Mouse (Mus musculus): ENCODE measurements around the gene Acad8. TPM values are rescaled to one million over a fixed set of nuclear protein-coding genes. Genes with fewer than 3 reads are reported as not detected.
A peak's percentile ranks its signal among the peaks of the same experiment; 100 is the strongest.

Gene Acad8
- 49.5 and 53.8 TPM in 2 replicates for polyA plus RNA-seq (2015; fragmentation: Nextera tagmentation; extraction: Ambion mirVana)

DNA sequence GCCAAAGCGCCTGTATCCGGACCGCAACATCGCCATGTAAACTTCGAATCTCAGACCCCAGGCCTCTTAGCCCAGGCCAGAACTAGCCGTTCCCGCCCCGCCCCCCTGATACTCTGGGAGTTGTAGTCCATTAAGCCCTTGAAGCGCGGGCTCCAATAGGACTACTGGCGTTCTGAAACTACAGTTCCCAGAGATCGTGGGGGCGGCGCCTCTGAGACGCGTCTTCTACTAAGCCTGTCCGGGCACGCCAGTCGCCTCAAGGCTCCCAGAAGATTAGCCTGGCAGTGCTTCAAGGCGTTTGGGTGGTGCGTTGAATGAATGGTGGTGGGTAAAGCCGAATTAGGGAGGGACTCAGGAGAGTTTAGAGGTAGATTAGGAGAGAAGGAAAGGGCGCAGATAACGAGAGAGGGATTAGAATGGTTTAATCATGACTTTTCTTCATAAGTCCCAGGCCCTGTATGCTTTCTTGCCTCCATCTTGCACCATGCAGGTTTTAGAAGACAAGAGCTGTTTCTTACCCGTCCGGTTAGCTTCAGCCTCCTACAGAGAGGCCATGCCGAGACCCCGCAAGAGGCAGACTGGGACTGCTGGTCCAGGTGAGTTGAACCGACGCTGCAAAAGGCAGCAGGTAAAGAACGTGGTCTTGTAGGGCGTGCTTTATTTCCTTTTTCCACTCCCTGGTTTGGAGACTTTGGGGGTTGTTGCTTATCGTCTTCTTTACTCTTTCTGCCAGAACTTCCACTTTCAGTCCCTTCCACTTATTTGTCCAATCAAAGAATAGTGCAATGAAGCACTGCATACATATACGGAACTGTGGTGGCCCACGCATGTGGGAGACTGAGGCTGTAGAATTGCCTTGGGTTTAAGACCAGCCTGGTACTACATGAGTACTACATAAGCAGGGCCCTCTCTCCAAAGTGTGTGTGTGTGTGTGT is at the start of gene Acad8, which contains the start of gene Thyn1:
Gene Acad8, minus strand, starts transcription at position 106 of the 935 bp plus-strand sequence.
Gene Thyn1, plus strand, starts transcription at position 250 of the 935 bp plus-strand sequence.
- peak; percentile 99 for ATAC-seq (ENCODE audit: low read depth)
- H3K9ac ChIP-seq (ENCODE audit: low read length): peak within 1 kb of the TSS; percentile 93
- peak within 1 kb of the TSS; percentile 81 for H3K4me2 ChIP-seq (ENCODE audit: low read depth, low read length)
- peaks cover 16% of the 10 kb centered on the region; the same call in 1 of the 2 replicates for H3K4me1 ChIP-seq (replicated peaks; ENCODE audit: control insufficient read depth, insufficient read depth, low read length)
- H3K36me3 ChIP-seq (ENCODE audit: control insufficient read depth, insufficient read depth, low read length): peaks cover 8% of the 10 kb centered on the region; the same call in 1 of the 2 replicates
- H3K9me3 ChIP-seq (ENCODE audit: control insufficient read depth, low read length): no peaks in the 10 kb centered on the region
- WGBS: under 1% methylated on average over 35 of the region's 35 CpGs
- peak within 1 kb of the TSS; percentile 68 for H3K4me3 ChIP-seq (ENCODE audit: low read length)
- peak within 1 kb of the TSS; percentile 76 for H3K27ac ChIP-seq (ENCODE audit: low read length)
- no peaks in the 10 kb centered on the region for H3K27me3 ChIP-seq (ENCODE audit: control insufficient read depth, insufficient read depth, low read depth, low read length)

DNA sequence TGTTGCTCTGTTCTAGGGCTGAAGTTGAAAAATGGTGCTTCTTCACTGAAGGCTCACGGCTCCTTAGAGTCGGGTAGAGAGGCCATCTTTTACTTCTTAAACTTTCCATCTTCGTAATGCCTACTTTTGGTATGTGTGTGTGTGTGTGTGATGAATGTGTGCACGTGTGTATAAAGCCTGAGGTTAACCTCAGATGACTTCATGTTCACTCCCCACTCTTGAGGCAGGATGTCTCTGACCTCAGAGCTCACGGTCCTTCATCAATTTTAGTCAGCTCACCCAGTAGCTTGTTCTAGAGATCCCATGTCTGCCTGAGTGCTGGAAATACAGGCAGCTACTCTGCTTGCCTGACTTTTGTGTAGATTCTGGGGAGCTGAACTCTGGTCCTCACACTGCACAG is 44.5 kb upstream of the Acad8 start:
- ATAC-seq (ENCODE audit: low read depth): no peak
- no peaks in the 10 kb centered on the region for H3K4me1 ChIP-seq (replicated peaks; ENCODE audit: control insufficient read depth, insufficient read depth, low read length)
- peaks cover 43% of the 10 kb centered on the region for H3K36me3 ChIP-seq (ENCODE audit: control insufficient read depth, insufficient read depth, low read length)
- H3K27me3 ChIP-seq (ENCODE audit: control insufficient read depth, insufficient read depth, low read depth, low read length): no peaks in the 10 kb centered on the region
- WGBS: 82% methylated on average over 5 of the region's 5 CpGs
- no peak overlapping the region for H3K4me2 ChIP-seq (ENCODE audit: low read depth, low read length)
- no peak overlapping the region for H3K9ac ChIP-seq (ENCODE audit: low read length)
- no peak overlapping the region for H3K27ac ChIP-seq (ENCODE audit: low read length)
- no peak overlapping the region for H3K4me3 ChIP-seq (ENCODE audit: low read length)
- H3K9me3 ChIP-seq (ENCODE audit: control insufficient read depth, low read length): no peaks in the 10 kb centered on the region

DNA sequence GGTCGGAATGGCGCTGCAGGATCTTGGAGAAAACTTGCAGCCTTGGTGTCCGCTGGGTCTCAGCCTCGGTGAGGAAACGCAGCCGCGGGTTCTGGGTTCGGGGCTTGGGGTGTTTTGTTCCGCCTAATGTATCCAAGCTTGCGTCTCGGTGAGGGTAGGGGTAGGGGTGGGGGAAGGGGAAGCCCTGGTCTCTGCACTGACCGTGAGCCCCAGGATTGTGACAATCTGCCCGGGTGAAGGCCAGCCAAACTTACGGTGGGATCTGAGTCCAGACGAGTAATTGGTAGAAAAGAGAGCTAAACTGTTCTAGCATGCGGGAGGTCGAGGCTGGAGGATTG is 31.4 kb upstream of the Acad8 start:
- Histone ChIP-seq H3K27ac (ENCODE audit: low read length) (0 out of 2 replicates have a peak overlapping the region, but pooled peaks have one; percentile 41), H3K4me2 (ENCODE audit: low read depth, low read length) (peak overlapping the region; percentile 82), H3K9me3 (ENCODE audit: control insufficient read depth, low read length) (no peaks in the 10 kb centered on the region), H3K4me1 (replicated peaks; ENCODE audit: control insufficient read depth, insufficient read depth, low read length) (peaks cover 31% of the 10 kb centered on the region), H3K9ac (ENCODE audit: low read length) (peak overlapping the region; percentile 85), H3K4me3 (ENCODE audit: low read length) (peak overlapping the region; percentile 97), H3K27me3 (ENCODE audit: control insufficient read depth, insufficient read depth, low read depth, low read length) (no peaks in the 10 kb centered on the region), H3K36me3 (ENCODE audit: control insufficient read depth, insufficient read depth, low read length) (no peaks in the 10 kb centered on the region)
- peak; percentile 22 for ATAC-seq (ENCODE audit: low read depth)
- WGBS: under 1% methylated on average over 17 of the region's 17 CpGs

DNA sequence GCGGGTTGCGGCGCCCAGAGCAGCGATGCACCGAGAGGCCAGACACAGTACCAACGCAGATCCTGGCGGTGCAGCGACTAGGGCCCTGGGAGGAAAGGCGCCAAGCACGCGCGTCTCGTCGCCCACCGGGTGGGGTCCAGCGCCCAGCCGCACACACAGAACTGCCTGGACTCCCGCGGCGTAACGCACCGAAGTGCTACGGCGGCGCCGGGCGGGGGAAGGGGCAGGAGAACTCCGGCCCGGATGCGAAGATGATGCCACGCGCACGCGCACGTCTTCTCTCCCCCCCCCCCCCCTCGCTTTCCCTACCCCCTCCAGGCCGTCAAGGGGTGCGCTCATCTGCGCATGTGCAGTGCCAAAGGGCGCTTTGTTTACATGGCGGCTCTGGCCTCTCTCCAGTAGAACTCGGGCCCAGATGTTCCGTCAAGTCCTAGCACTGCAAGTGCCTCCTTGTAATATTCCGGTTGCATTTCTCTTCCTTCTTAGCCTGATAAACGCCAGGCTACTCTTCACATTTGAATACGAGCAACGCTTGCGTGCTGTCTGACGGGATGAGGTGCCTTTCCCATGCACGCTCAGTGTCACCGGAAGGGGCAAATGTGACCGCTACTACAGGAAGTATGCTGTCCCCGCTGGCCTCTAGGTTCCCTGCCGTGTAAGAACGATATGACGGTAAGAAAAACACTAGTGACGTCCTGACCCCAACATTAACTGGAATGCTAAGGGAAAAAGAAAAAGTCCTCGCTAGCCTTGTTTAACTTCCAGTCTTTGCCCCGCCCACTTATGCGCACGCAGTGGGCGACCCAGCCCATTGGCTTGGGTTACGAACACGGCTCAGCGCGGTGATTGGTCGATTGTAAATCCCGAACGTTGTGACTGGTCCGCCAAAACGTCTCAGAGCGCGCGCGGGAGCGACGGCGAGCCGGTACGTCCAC is 30.7 kb upstream of the Acad8 start, which contains the start of the genes Vps26b and Ncapd3:
Gene Vps26b, minus strand, starts transcription at position 238 of the 935 bp plus-strand sequence.
Gene Ncapd3, plus strand, starts transcription at position 348 of the 935 bp plus-strand sequence.
- WGBS: under 1% methylated on average over 73 of the region's 80 CpGs
- Histone ChIP-seq H3K9ac (ENCODE audit: low read length) (peak within 1 kb of the TSS; percentile 97), H3K27ac (ENCODE audit: low read length) (peak within 1 kb of the TSS; percentile 91), H3K4me3 (ENCODE audit: low read length) (peak within 1 kb of the TSS; percentile 97), H3K4me2 (ENCODE audit: low read depth, low read length) (peak within 1 kb of the TSS; percentile 91), H3K9me3 (ENCODE audit: control insufficient read depth, low read length) (no peaks in the 10 kb centered on the region), H3K4me1 (replicated peaks; ENCODE audit: control insufficient read depth, insufficient read depth, low read length) (peaks cover 31% of the 10 kb centered on the region), H3K27me3 (ENCODE audit: control insufficient read depth, insufficient read depth, low read depth, low read length) (no peaks in the 10 kb centered on the region), H3K36me3 (ENCODE audit: control insufficient read depth, insufficient read depth, low read length) (no peaks in the 10 kb centered on the region)
- ATAC-seq (ENCODE audit: low read depth): peak; percentile 97

DNA sequence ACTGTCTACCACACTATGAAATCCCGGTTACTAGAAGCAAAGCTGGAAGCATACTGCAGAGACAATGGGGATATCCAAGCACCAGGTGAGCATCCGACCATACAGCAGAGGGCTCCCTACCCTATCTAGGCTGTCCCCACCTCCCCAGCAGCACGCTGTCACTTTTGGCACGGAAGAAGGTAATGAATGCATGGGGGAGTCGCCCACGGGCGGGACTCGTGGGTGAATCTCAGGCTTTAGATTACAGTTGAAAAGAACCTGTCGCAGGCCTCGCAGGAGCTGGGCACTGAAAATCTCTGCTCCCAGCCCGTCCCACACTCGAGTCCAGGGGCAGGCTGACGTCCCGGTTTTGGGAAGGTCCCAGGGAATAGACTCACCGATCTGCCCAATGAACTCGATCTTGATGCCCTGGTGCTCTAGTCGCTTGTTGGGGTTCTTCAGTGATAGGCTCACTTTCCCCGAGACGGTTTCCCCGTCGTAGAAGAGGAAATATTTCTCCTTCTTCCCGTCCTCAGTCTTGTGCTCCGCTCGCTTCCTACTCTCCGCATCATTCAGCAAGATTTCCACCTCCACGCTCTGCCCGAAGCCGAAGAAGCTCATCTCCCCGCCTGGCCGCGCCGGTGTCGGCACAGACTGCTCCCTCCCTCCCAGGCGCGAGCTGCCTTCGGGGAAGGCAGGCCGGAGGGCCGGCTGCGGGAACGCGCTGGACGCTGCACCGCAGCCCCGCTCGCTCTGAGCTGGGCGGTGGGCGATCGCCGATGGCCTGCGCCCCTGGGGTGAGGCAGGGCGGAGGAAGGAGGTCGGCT is 29.9 kb upstream of the Acad8 start:
- Histone ChIP-seq H3K36me3 (ENCODE audit: control insufficient read depth, insufficient read depth, low read length) (no peaks in the 10 kb centered on the region), H3K4me3 (ENCODE audit: low read length) (peak overlapping the region; percentile 97), H3K9ac (ENCODE audit: low read length) (peak overlapping the region; percentile 97), H3K27ac (ENCODE audit: low read length) (peak overlapping the region; percentile 91), H3K9me3 (ENCODE audit: control insufficient read depth, low read length) (no peaks in the 10 kb centered on the region), H3K4me1 (replicated peaks; ENCODE audit: control insufficient read depth, insufficient read depth, low read length) (peaks cover 31% of the 10 kb centered on the region), H3K4me2 (ENCODE audit: low read depth, low read length) (peak overlapping the region; percentile 91), H3K27me3 (ENCODE audit: control insufficient read depth, insufficient read depth, low read depth, low read length) (no peaks in the 10 kb centered on the region)
- ATAC-seq (ENCODE audit: low read depth): peak; percentile 29
- under 1% methylated on average over 52 of the region's 52 CpGs for WGBS

DNA sequence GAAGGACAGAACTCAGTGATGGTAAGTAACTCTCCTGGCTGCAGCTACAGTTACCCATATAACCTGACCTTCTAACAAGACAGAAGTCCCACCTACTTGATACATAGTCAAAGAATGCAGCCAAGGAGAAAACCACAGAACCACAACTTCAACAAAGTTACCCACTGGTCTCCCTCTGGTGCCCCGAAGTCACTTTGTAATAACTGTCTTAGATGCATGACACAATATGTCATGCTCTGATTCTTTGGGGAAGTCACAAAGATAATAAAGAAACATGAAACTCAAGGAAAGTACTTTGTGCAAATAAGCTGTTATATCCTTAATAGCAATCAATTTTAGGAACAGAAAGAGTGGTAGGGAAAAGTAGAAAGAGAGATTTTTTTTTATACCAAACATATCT is 27.3 kb upstream of the Acad8 start:
- no peak overlapping the region for H3K27ac ChIP-seq (ENCODE audit: low read length)
- WGBS: 71% methylated on average over 1 of the region's 1 CpGs
- H3K9ac ChIP-seq (ENCODE audit: low read length): no peak overlapping the region
- no peak for ATAC-seq (ENCODE audit: low read depth)
- no peaks in the 10 kb centered on the region for H3K27me3 ChIP-seq (ENCODE audit: control insufficient read depth, insufficient read depth, low read depth, low read length)
- peaks cover 23% of the 10 kb centered on the region for H3K4me1 ChIP-seq (replicated peaks; ENCODE audit: control insufficient read depth, insufficient read depth, low read length)
- H3K36me3 ChIP-seq (ENCODE audit: control insufficient read depth, insufficient read depth, low read length): no peaks in the 10 kb centered on the region; the same call in 1 of the 2 replicates
- H3K4me3 ChIP-seq (ENCODE audit: low read length): no peak overlapping the region
- H3K4me2 ChIP-seq (ENCODE audit: low read depth, low read length): no peak overlapping the region
- no peaks in the 10 kb centered on the region for H3K9me3 ChIP-seq (ENCODE audit: control insufficient read depth, low read length)

DNA sequence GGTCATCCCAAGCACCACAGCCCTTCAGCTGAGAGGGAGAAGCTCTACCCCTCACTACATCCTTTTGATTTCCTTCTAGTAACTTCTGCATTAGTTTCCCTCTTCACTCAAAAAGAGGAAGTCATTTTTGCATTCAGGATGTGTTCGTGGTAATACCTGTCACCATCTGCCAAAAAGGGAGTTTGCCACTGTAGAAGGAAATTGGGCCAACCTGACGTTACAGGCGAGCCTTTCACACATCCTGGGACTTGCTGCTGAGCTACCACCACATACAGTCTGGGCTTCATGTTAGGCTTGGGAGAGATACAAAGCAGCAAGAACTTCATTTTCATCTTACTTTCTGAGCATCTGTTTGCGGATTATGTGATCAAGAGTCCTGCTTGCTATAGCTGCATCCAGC is 24.3 kb upstream of the Acad8 start:
- H3K4me2 ChIP-seq (ENCODE audit: low read depth, low read length): no peak overlapping the region
- peaks cover 9% of the 10 kb centered on the region for H3K36me3 ChIP-seq (ENCODE audit: control insufficient read depth, insufficient read depth, low read length)
- no peaks in the 10 kb centered on the region for H3K9me3 ChIP-seq (ENCODE audit: control insufficient read depth, low read length)
- ATAC-seq (ENCODE audit: low read depth): no peak
- H3K4me3 ChIP-seq (ENCODE audit: low read length): no peak overlapping the region
- peaks cover 15% of the 10 kb centered on the region for H3K4me1 ChIP-seq (replicated peaks; ENCODE audit: control insufficient read depth, insufficient read depth, low read length)
- WGBS: 83% methylated on average over 4 of the region's 4 CpGs
- H3K27ac ChIP-seq (ENCODE audit: low read length): no peak overlapping the region
- H3K27me3 ChIP-seq (ENCODE audit: control insufficient read depth, insufficient read depth, low read depth, low read length): no peaks in the 10 kb centered on the region
- no peak overlapping the region for H3K9ac ChIP-seq (ENCODE audit: low read length)

DNA sequence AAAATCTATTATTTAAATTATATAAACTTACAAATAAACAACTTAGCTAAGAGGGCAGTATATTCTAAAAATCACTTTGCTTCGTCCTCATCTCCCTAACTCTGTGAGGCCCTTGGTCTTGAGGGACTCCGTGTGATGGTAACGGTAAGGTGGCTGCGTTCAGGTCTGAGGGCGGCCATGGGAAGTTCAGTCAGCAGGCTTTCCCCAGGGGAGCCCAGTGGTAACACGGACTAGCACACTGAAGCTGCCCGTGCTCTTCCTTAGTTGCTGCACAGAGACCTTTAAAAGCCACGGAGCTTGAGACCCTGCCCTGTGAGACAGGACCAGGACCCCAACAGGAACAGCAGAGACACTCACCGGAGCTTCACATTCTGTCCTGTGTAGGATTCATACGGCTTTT is 19.6 kb upstream of the Acad8 start:
- no peaks in the 10 kb centered on the region for H3K4me1 ChIP-seq (replicated peaks; ENCODE audit: control insufficient read depth, insufficient read depth, low read length)
- H3K4me3 ChIP-seq (ENCODE audit: low read length): no peak overlapping the region
- peaks cover 39% of the 10 kb centered on the region for H3K36me3 ChIP-seq (ENCODE audit: control insufficient read depth, insufficient read depth, low read length)
- H3K9me3 ChIP-seq (ENCODE audit: control insufficient read depth, low read length): no peaks in the 10 kb centered on the region
- H3K27ac ChIP-seq (ENCODE audit: low read length): no peak overlapping the region
- WGBS: 93% methylated on average over 10 of the region's 10 CpGs
- H3K27me3 ChIP-seq (ENCODE audit: control insufficient read depth, insufficient read depth, low read depth, low read length): no peaks in the 10 kb centered on the region
- no peak overlapping the region for H3K4me2 ChIP-seq (ENCODE audit: low read depth, low read length)
- no peak overlapping the region for H3K9ac ChIP-seq (ENCODE audit: low read length)
- no peak for ATAC-seq (ENCODE audit: low read depth)

Measured in lung, embryonic 16.5 days (tissue).